24 mouse cellular contexts compared by ENCODE assay signal in the genomic region with DNA sequence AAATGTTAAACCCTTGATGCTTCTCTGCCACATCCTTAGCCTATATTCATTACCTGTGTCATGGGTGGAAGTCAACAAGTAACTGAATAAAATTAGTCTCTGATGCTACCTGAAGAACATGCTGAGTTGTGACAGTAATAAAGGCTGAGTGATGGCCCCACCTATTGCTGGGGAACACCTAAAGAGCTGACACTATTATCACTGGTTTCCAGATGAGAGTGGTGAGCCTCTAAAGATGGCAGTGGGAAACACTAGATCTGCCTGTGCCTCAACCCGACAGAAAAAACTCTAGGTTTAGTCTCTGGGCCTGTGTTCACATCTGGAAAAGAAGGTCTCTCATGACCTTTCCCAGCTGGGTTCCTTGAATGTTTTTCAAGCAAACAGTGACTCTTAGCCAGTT.
"Had no signal": no experiment of that assay in that cellular context is flagged by ENCODE, and none has a peak within 500 bp of the region (broad histone marks: within the 10 kb centered on the region; RNA-seq: fewer than 3 reads in every experiment).

No protein-coding gene starts in this region.

- H3K27me3 ChIP-seq: heart, embryonic 12.5 days; hindbrain, embryonic 12.5 days; intestine, embryonic 15.5 days; limb, embryonic 12.5 days had no signal

- H3K36me3 ChIP-seq: hindbrain, embryonic 12.5 days; intestine, embryonic 15.5 days had no signal

- H3K4me1 ChIP-seq: heart, embryonic 10.5 days; heart, embryonic 12.5 days; hindbrain, embryonic 12.5 days; intestine, embryonic 15.5 days; limb, embryonic 10.5 days; limb, embryonic 12.5 days had no signal

- ATAC-seq: hindbrain, embryonic 16.5 days; inflammation-experienced regulatory T-cells, adult 6 months; intestine, embryonic 15.5 days; intestine, postnatal 0 days had no signal

- H3K4me2 ChIP-seq: heart, embryonic 12.5 days; hindbrain, embryonic 12.5 days; hindbrain, embryonic 14.5 days; intestine, embryonic 15.5 days; limb, embryonic 12.5 days had no signal

- H3K9me3 ChIP-seq: heart, embryonic 10.5 days; heart, embryonic 12.5 days; hindbrain, embryonic 10.5 days; hindbrain, embryonic 12.5 days; intestine, embryonic 15.5 days; limb, embryonic 10.5 days; limb, embryonic 12.5 days had no signal

- H3K9ac ChIP-seq: heart, embryonic 12.5 days; hindbrain, embryonic 12.5 days; hindbrain, embryonic 14.5 days; intestine, embryonic 15.5 days; limb, embryonic 12.5 days had no signal

- H3K4me3 ChIP-seq: gastrocnemius, adult 2 months; heart, embryonic 10.5 days; heart, embryonic 12.5 days; hindbrain, embryonic 10.5 days; hindbrain, embryonic 12.5 days; intestine, embryonic 15.5 days; layer of hippocampus, adult 2 months; left cerebral cortex, adult 2 months; limb, embryonic 10.5 days; limb, embryonic 12.5 days had no signal

- H3K27ac ChIP-seq: gastrocnemius, adult 2 months; heart, embryonic 10.5 days; hindbrain, embryonic 10.5 days; hindbrain, embryonic 12.5 days; hindbrain, embryonic 14.5 days; intestine, embryonic 15.5 days; layer of hippocampus, adult 2 months; left cerebral cortex, adult 2 months; limb, embryonic 10.5 days; limb, embryonic 12.5 days had no signal

- DNase-seq: gastrocnemius, adult 2 months; gastrocnemius, postnatal 10 days; gastrocnemius, postnatal 25 days; heart, adult 18-20 months; heart, postnatal 10 days; heart, postnatal 4 days; kidney, adult 18-20 months; kidney, adult 8-10 months; kidney, postnatal 10 days; kidney, postnatal 25 days; kidney, postnatal 4 days had no signal
